10 mouse cellular contexts compared by ENCODE assay signal in genomic region chr7:66339625-66340024, GRCm38 (mm10). TPM values are rescaled to one million over a fixed set of nuclear protein-coding genes. Genes with fewer than 3 reads are reported as not detected.
A peak's percentile ranks its signal among the peaks of the same experiment; 100 is the strongest.
DNase-seq lines count a peak whose midpoint lies in the region; ATAC-seq and TF ChIP-seq lines count a peak whose summit lies in the region.
"Had no signal": no experiment of that assay in that cellular context is flagged by ENCODE, and none has a peak within 500 bp of the region (broad histone marks: within the 10 kb centered on the region; RNA-seq: fewer than 3 reads in every experiment).

No protein-coding gene starts in this region.

- H3K4me3 ChIP-seq in liver, adult 2 months (ENCODE audit: insufficient read depth, low read depth, low read length) = no peak overlapping the region
- H3K4me3 ChIP-seq in heart, embryonic 14.5 days (ENCODE audit: control insufficient read depth in 1 of 2, insufficient read depth in 1 of 2, low read depth in 1 of 2, low read length in 2 of 2) = no peak overlapping the region

- TF ChIP-seq CTCF in liver, adult 2 months (IDR thresholded peaks at IDR 0.05; ENCODE audit: low read depth, low read length) = no peak

- no peaks in the 10 kb centered on the region for H3K9me3 ChIP-seq in heart, embryonic 14.5 days (ENCODE audit: control insufficient read depth, low read length)

- H3K4me1 ChIP-seq in liver, adult 2 months (ENCODE audit: control insufficient read depth, insufficient read depth, low read length) = peaks cover 5% of the 10 kb centered on the region
- H3K4me1 ChIP-seq in heart, embryonic 14.5 days (ENCODE audit: control insufficient read depth in 2 of 2, insufficient read depth in 2 of 2, low read length in 2 of 2) = peaks cover 7 to 12% of the 10 kb centered on the region in 2 experiments; a peak in 3 of 4 replicates

- ATAC-seq in heart, embryonic 14.5 days (ENCODE audit: insufficient number of reproducible peaks, insufficient read depth, low FRiP score, low read depth) = no peak

- H3K27ac ChIP-seq in liver, adult 2 months (replicated peaks; ENCODE audit: insufficient read depth, low read depth, low read length) = no peak overlapping the region
- H3K27ac ChIP-seq in heart, embryonic 14.5 days (replicated peaks in 1 of 2; ENCODE audit: control insufficient read depth in 1 of 2, insufficient read depth in 1 of 2, low read depth in 2 of 2, low read length in 2 of 2) = peak overlapping the region in 1 of 2 experiments; percentile 49; a peak in 2 of 4 replicates

- WGBS in liver, adult 2 months = 26% methylated on average over 5 of the region's 5 CpGs
- 10% methylated on average over 5 of the region's 5 CpGs for WGBS in heart, embryonic 14.5 days

- no peaks in the 10 kb centered on the region for H3K27me3 ChIP-seq in liver, adult 2 months (ENCODE audit: control insufficient read depth, insufficient read depth, low read length)
- H3K27me3 ChIP-seq in heart, embryonic 14.5 days (ENCODE audit: control insufficient read depth, insufficient read depth, low read length) = no peaks in the 10 kb centered on the region

- no peak overlapping the region for H3K9ac ChIP-seq in liver, adult 2 months (ENCODE audit: low read depth, low read length)
- no peak overlapping the region for H3K9ac ChIP-seq in heart, embryonic 14.5 days (ENCODE audit: low read length)

- H3K79me2 ChIP-seq in liver, adult 2 months (ENCODE audit: control insufficient read depth, insufficient read depth, low read length) = no peaks in the 10 kb centered on the region

- peak; percentile 53 to 75 for DNase-seq in adrenal gland, adult (ENCODE audit: inconsistent age in 2 of 2, low spot score in 1 of 2)
- no peak for DNase-seq in adrenal gland, postnatal 4 days (ENCODE audit: low spot score in 2 of 2)
- DNase-seq in liver, adult 2 months (ENCODE audit: extremely low read depth, low read depth, low spot score) = peak; percentile 19
- no peak for DNase-seq in liver
- DNase-seq in lung, postnatal 25 days (ENCODE audit: low spot score) = peak; percentile 78
- DNase-seq in spleen, postnatal 36 days (ENCODE audit: low spot score in 2 of 2) = no peak
- DNase-seq in embryo, embryonic 9.5 days (ENCODE audit: extremely low spot score) = no peak

- no peaks in the 10 kb centered on the region for H3K36me3 ChIP-seq in liver, adult 2 months (ENCODE audit: control insufficient read depth, insufficient read depth, low read length)
- H3K36me3 ChIP-seq in heart, embryonic 14.5 days (ENCODE audit: control insufficient read depth, insufficient read depth, low read length) = no peaks in the 10 kb centered on the region

- peak overlapping the region; percentile 30 for H3K4me2 ChIP-seq in heart, embryonic 14.5 days (ENCODE audit: low read length)

- no peak for TF ChIP-seq POLR2A in liver, adult 2 months (IDR thresholded peaks at IDR 0.05; ENCODE audit: extremely low read depth, insufficient read depth, low read length)

RNA-seq across cellular contexts. Expression of gene Gm10974, which starts 26.1 kb away (rescaled TPM):
- total RNA-seq in adrenal gland, postnatal 4 days (2021) = not detected
- not detected in 2 replicates for total RNA-seq in liver, adult 2 months (2014; rRNA removed)
- polyA plus RNA-seq in liver, adult 2 months (2012; rRNA removed) = not detected in 2 replicates
- not detected in 2 replicates for polyA plus RNA-seq in heart, embryonic 14.5 days (2014; fragmentation: Nextera tagmentation; extraction: Ambion mirVana)
- total RNA-seq: megakaryocyte-erythroid progenitor cell, adult 5-6 weeks had no signal
- polyA plus RNA-seq: cortical plate, adult 2 months had no signal

RNA-seq across cellular contexts. Expression of gene Lrrk1, which starts 48.5 kb away (rescaled TPM):
- total RNA-seq in adrenal gland, postnatal 4 days (2021) = 10 to 100 TPM; 20.2 to 20.9 TPM
- total RNA-seq in liver, adult 2 months (2014; rRNA removed) = 7.4 and 7.8 TPM in 2 replicates
- polyA plus RNA-seq in liver, adult 2 months (2012; rRNA removed) = 10.4 and 15.0 TPM in 2 replicates
- 6.4 and 6.8 TPM in 2 replicates for polyA plus RNA-seq in heart, embryonic 14.5 days (2014; fragmentation: Nextera tagmentation; extraction: Ambion mirVana)

Comparison
In these comparisons a context has a peak if more than half of its experiments do, and no peak if none do; other contexts are left out.
1. DNase-seq: peak in adrenal gland, adult (2 of 2), liver, adult 2 months (single experiment) and lung, postnatal 25 days (single experiment); none in adrenal gland, postnatal 4 days (0 of 2), liver (single experiment), spleen, postnatal 36 days (0 of 2) and embryo, embryonic 9.5 days (single experiment).